Mouse (Mus musculus): ENCODE measurements around the gene E130208F15Rik.

- TF ChIP-seq POLR2A (IDR thresholded peaks at IDR 0.05; ENCODE audit: borderline replicate concordance, control insufficient read depth, low read depth, low read length): no peak
- no peak for TF ChIP-seq CTCF (IDR thresholded peaks at IDR 0.05; ENCODE audit: control insufficient read depth, insufficient read depth, low read length)
Measured at GRCm38 (mm10) chr7:30309395-30310129, 12.0 kb upstream of the E130208F15Rik start.
